Mouse (Mus musculus) cortical plate, adult 2 months (tissue): ENCODE measurements around the gene Prf1.

Experiments used
- CTCF ChIP-seq: fragments of 200-500 bp; IDR thresholded peaks from 2 replicates; pipeline ENCODE4 v1.5.1; 2011; ENCODE audit warnings: mild to moderate bottlenecking, control low read depth, low read length; ENCODE audit not compliant: insufficient read depth; ENCODE audit errors: extremely low read depth
- POLR2A ChIP-seq: fragments of 200-500 bp; IDR thresholded peaks from 2 replicates; pipeline ENCODE4 v1.6.1; 2011; ENCODE audit warnings: mild to moderate bottlenecking, low read length, control low read depth; ENCODE audit not compliant: insufficient read depth; ENCODE audit errors: extremely low read depth

DNA sequence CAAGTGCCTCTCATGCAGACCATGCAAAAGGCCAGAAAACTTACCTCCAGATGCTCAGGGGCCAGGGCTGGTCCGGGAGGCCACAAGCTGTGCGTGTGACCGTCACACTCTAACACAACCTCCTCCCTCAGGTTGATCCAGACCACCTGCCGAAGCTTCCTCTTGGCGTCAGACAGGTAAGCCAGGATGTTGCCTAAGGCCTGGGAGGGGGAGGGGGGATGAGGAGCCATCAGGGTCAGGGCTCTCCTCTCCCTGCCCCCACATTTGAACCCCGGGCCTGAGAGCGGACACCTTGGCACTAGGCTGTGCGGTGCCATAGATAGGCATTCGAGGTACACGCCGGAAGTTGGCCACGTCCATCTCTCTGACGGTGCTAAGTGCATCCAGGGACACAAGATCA, 45.1 kb downstream of the Prf1 start:
- no peak for TF ChIP-seq CTCF
- no peak for TF ChIP-seq POLR2A
